Mouse (Mus musculus): ENCODE data around the gene BC024978.

DNA sequence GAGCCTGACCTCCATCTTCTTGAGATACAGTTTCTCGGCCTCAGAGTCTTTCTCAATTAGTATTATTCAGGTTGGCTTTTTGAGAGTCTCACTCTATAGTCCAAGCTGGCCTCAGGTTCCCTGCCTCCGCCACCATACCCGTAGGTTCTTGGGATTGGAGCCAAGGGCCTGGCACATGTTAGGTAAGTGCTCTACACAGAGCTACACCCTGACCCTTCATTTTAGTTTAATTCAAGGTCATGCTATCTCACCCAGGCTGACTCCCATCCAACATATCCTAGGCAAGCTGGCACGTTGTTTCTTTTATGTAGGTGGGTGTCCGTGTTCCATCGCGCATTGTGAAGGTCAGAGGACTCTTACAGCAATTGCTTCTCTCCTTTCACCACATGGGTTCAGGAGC is 20.7 kb upstream of the BC024978 start:
- no peak for TF ChIP-seq POLR2A (IDR thresholded peaks at IDR 0.05; ENCODE audit: borderline replicate concordance, extremely low read depth, low read depth, low read length)
- no peak for TF ChIP-seq CTCF (IDR thresholded peaks at IDR 0.05; ENCODE audit: insufficient read depth, low read length)
